Mouse (Mus musculus): Measurements from ENCODE around the gene Alg14.

DNA sequence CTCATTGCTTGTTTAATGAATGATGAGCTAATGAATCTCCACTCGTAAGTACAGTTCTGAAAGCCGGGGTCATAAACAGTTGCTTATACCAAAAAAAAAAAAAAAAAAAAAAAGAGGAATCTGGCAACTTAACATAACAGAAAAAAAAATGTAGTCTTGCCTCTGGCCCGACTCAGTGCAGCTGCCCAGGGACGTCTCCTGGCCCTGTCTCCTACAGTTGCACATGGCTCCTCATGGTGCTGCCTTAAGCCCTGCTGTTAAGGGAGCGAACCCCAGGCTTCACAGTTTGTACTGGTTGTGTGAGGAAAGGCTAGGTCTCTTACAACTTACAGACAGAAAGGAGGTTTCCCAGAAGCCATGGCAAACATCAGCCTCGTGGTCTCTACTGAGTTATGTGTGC, 22.6 kb downstream of the Alg14 start:
- no peak for TF ChIP-seq CTCF (IDR thresholded peaks at IDR 0.05; ENCODE audit: borderline replicate concordance, control insufficient read depth, extremely low read depth, insufficient read depth, low read length, poor library complexity)
- no peak for TF ChIP-seq POLR2A (IDR thresholded peaks at IDR 0.05; ENCODE audit: control insufficient read depth, extremely low read depth, insufficient read depth, low read length, poor library complexity)
